Mouse (Mus musculus) forebrain, embryonic 16.5 days (tissue): ENCODE data around the gene Mydgf. TPM values are rescaled to one million over a fixed set of nuclear protein-coding genes. Genes with fewer than 3 reads are reported as not detected.

Experiments used
- ATAC-seq: fragments of 200-750 bp; cut with Nextera tagmentation; 2 replicates; pipeline ENCODE4 v1.8.0; 2017; ENCODE audit warnings: mild to moderate bottlenecking, moderate library complexity
- H3K27ac ChIP-seq: fragments of 300-500 bp; sonication (generic); 2 replicates; pipeline ENCODE4 v1.5.1; 2014; ENCODE audit warnings: low read length, control low read depth
- H3K27me3 ChIP-seq: fragments of 300-500 bp; sonication (generic); replicated peaks from 2 replicates; pipeline ENCODE4 v1.6.1; 2014; ENCODE audit warnings: low read length; ENCODE audit not compliant: control insufficient read depth, insufficient read depth
- H3K36me3 ChIP-seq: fragments of 300-500 bp; sonication (generic); 2 replicates; pipeline ENCODE4 v1.6.1; 2014; ENCODE audit not compliant: control insufficient read depth, insufficient read depth
- H3K4me1 ChIP-seq: fragments of 300-500 bp; sonication (generic); replicated peaks from 2 replicates; pipeline ENCODE4 v1.6.1; 2014; ENCODE audit warnings: low read length; ENCODE audit not compliant: control insufficient read depth, insufficient read depth
- H3K4me2 ChIP-seq: fragments of 300-500 bp; sonication (generic); 2 replicates; pipeline ENCODE4 v1.6.1; 2014; ENCODE audit warnings: mild to moderate bottlenecking, low read length, control low read depth
- H3K4me3 ChIP-seq: fragments of 300-500 bp; sonication (generic); replicated peaks from 2 replicates; pipeline ENCODE4 v1.5.1; 2014; ENCODE audit warnings: mild to moderate bottlenecking, low read length, control low read depth
- H3K9ac ChIP-seq: fragments of 300-500 bp; sonication (generic); replicated peaks from 2 replicates; pipeline ENCODE4 v1.6.1; 2014; ENCODE audit warnings: low read depth, low read length, control low read depth
- H3K9me3 ChIP-seq: fragments of 300-500 bp; sonication (generic); 2 replicates; pipeline ENCODE4 v1.6.1; 2016; ENCODE audit warnings: low read length; ENCODE audit not compliant: control insufficient read depth
- WGBS: fragments of 180-500 bp; shearing (Covaris S2); extraction: QIAGEN DNeasy Blood & Tissue Kit; methylation state at CpG from one replicate; pipeline ENCODE4 v1.1.7; 2014; 5-methylcytosine and 5-hydroxymethylcytosine counted together
- polyA plus RNA-seq: library from polyadenylated mRNA; unstranded; fragments of >200 nt; fragmentation: Nextera tagmentation; extraction: Ambion mirVana; gene quantifications from 2 replicates; pipeline ENCODE4 v1.2.1, GENCODE M21; 2015

Gene Mydgf
- polyA plus RNA-seq, 1 experiment from 2014 or later = 63.8 TPM

GRCm38 (mm10) chr17:56214229-56214628 lies 30.5 kb upstream of the Mydgf start:
- ATAC-seq = no peak
- H3K27me3 ChIP-seq = no peaks in the 10 kb centered on the region
- peaks cover 19% of the 10 kb centered on the region; the same call in 1 of the 2 replicates for H3K36me3 ChIP-seq
- H3K9ac ChIP-seq = no peak overlapping the region
- peaks cover 30% of the 10 kb centered on the region for H3K4me1 ChIP-seq
- H3K27ac ChIP-seq = no peak overlapping the region
- 83% methylated on average over 1 of the region's 1 CpGs for WGBS
- H3K9me3 ChIP-seq = no peaks in the 10 kb centered on the region
- H3K4me2 ChIP-seq = no peak overlapping the region
- no peak overlapping the region for H3K4me3 ChIP-seq

- ATAC-seq = no peak
Observed at GRCm38 (mm10) chr17:56212676-56213075, 29.0 kb upstream of the Mydgf start.

GRCm38 (mm10) chr17:56211090-56211489 lies 27.4 kb upstream of the Mydgf start:
- Histone ChIP-seq H3K4me2 (no peak overlapping the region), H3K27ac (no peak overlapping the region), H3K36me3 (peaks cover 32% of the 10 kb centered on the region), H3K4me1 (peaks cover 8% of the 10 kb centered on the region), H3K27me3 (no peaks in the 10 kb centered on the region), H3K9ac (no peak overlapping the region), H3K4me3 (no peak overlapping the region), H3K9me3 (no peaks in the 10 kb centered on the region)
- 94% methylated on average over 2 of the region's 2 CpGs for WGBS
- ATAC-seq = no peak

More at GRCm38 (mm10) chr17:56212676-56213075, 29.0 kb upstream of the Mydgf start:
- H3K9me3 ChIP-seq = no peaks in the 10 kb centered on the region
- WGBS = 80% methylated on average over 6 of the region's 6 CpGs
- H3K9ac ChIP-seq = no peak overlapping the region
- no peak overlapping the region for H3K27ac ChIP-seq
- no peak overlapping the region for H3K4me3 ChIP-seq
- H3K27me3 ChIP-seq = no peaks in the 10 kb centered on the region
- peaks cover 24% of the 10 kb centered on the region; the same call in 1 of the 2 replicates for H3K36me3 ChIP-seq
- H3K4me1 ChIP-seq = peaks cover 24% of the 10 kb centered on the region
- H3K4me2 ChIP-seq = no peak overlapping the region

- Histone ChIP-seq H3K27me3 (no peaks in the 10 kb centered on the region), H3K9ac (no peak overlapping the region), H3K27ac (no peak overlapping the region), H3K36me3 (peaks cover 45% of the 10 kb centered on the region), H3K4me2 (no peak overlapping the region), H3K9me3 (no peaks in the 10 kb centered on the region), H3K4me1 (no peaks in the 10 kb centered on the region), H3K4me3 (no peak overlapping the region)
- 97% methylated on average over 3 of the region's 3 CpGs for WGBS
- no peak for ATAC-seq
Observed at GRCm38 (mm10) chr17:56208821-56209220, 25.1 kb upstream of the Mydgf start.

- ATAC-seq = no peak
- no peak overlapping the region for H3K9ac ChIP-seq
- H3K4me3 ChIP-seq = no peak overlapping the region
- peaks cover 53% of the 10 kb centered on the region for H3K36me3 ChIP-seq
- no peaks in the 10 kb centered on the region for H3K27me3 ChIP-seq
- no peaks in the 10 kb centered on the region for H3K9me3 ChIP-seq
- WGBS = 92% methylated on average over 9 of the region's 9 CpGs
- no peak overlapping the region for H3K27ac ChIP-seq
- H3K4me1 ChIP-seq = no peaks in the 10 kb centered on the region
- H3K4me2 ChIP-seq = no peak overlapping the region
Observed at GRCm38 (mm10) chr17:56207963-56208530, 24.3 kb upstream of the Mydgf start.

- Histone ChIP-seq H3K4me3 (no peak overlapping the region), H3K9me3 (no peaks in the 10 kb centered on the region), H3K27ac (no peak overlapping the region), H3K36me3 (peaks cover 61% of the 10 kb centered on the region), H3K4me2 (no peak overlapping the region), H3K27me3 (no peaks in the 10 kb centered on the region), H3K9ac (no peak overlapping the region), H3K4me1 (no peaks in the 10 kb centered on the region)
- WGBS = 84% methylated on average over 6 of the region's 6 CpGs
- no peak for ATAC-seq
Observed at GRCm38 (mm10) chr17:56206986-56207674, 23.4 kb upstream of the Mydgf start.

GRCm38 (mm10) chr17:56206276-56206884 lies 22.7 kb upstream of the Mydgf start:
- Histone ChIP-seq H3K27me3 (no peaks in the 10 kb centered on the region), H3K9ac (no peak overlapping the region), H3K27ac (no peak overlapping the region), H3K4me2 (no peak overlapping the region), H3K9me3 (no peaks in the 10 kb centered on the region), H3K4me1 (no peaks in the 10 kb centered on the region), H3K4me3 (no peak overlapping the region), H3K36me3 (peaks cover 63% of the 10 kb centered on the region)
- WGBS = 94% methylated on average over 10 of the region's 10 CpGs
- ATAC-seq = no peak

GRCm38 (mm10) chr17:56203729-56204128 lies 20.0 kb upstream of the Mydgf start:
- no peak overlapping the region for H3K4me2 ChIP-seq
- no peaks in the 10 kb centered on the region for H3K27me3 ChIP-seq
- no peak overlapping the region for H3K9ac ChIP-seq
- H3K27ac ChIP-seq = no peak overlapping the region
- no peaks in the 10 kb centered on the region for H3K9me3 ChIP-seq
- peaks cover 51% of the 10 kb centered on the region for H3K36me3 ChIP-seq
- WGBS = 57% methylated on average over 3 of the region's 3 CpGs
- H3K4me3 ChIP-seq = no peak overlapping the region
- no peak for ATAC-seq
- no peaks in the 10 kb centered on the region for H3K4me1 ChIP-seq

- Histone ChIP-seq H3K4me1 (no peaks in the 10 kb centered on the region), H3K36me3 (peaks cover 61% of the 10 kb centered on the region), H3K27me3 (no peaks in the 10 kb centered on the region), H3K4me2 (no peak overlapping the region), H3K9me3 (no peaks in the 10 kb centered on the region), H3K27ac (no peak overlapping the region), H3K4me3 (no peak overlapping the region), H3K9ac (no peak overlapping the region)
- ATAC-seq = no peak
- 96% methylated on average over 8 of the region's 8 CpGs for WGBS
Observed at GRCm38 (mm10) chr17:56202476-56202875, 18.8 kb upstream of the Mydgf start.
